Mouse (Mus musculus) forebrain, embryonic 14.5 days (tissue): Measurements from ENCODE around the gene Bag2. TPM values are rescaled to one million over a fixed set of nuclear protein-coding genes. Genes with fewer than 3 reads are reported as not detected.
A peak's percentile ranks its signal among the peaks of the same experiment; 100 is the strongest.

Experiments used
- ATAC-seq: fragments of 200-750 bp; cut with Nextera tagmentation; 2 replicates; pipeline ENCODE4 v1.8.0; 2017; ENCODE audit warnings: mild to moderate bottlenecking, moderate library complexity
- DNase-seq: peaks from one replicate; pipeline ENCODE4 v3.0.0-alpha.2; 2015; ENCODE audit warnings: low spot score
- H3K27ac ChIP-seq: fragments of 300-500 bp; sonication (generic); 2 replicates; pipeline ENCODE4 v1.5.1; 2014; ENCODE audit warnings: low read depth, mild to moderate bottlenecking, control low read depth, low read length, moderate library complexity
- H3K27me3 ChIP-seq: fragments of 300-500 bp; sonication (generic); replicated peaks from 2 replicates; pipeline ENCODE4 v1.6.1; 2014; ENCODE audit warnings: low read length, control low read depth, mixed read lengths; ENCODE audit not compliant: control insufficient read depth, insufficient read depth
- H3K36me3 ChIP-seq: fragments of 300-500 bp; sonication (generic); 2 replicates; pipeline ENCODE4 v1.6.1; 2014; ENCODE audit warnings: low read length, control low read depth; ENCODE audit not compliant: control insufficient read depth, insufficient read depth
- H3K4me1 ChIP-seq: fragments of 300-500 bp; sonication (generic); 2 replicates; pipeline ENCODE4 v1.6.1; 2014; ENCODE audit warnings: antibody characterized with exemption, low read length, control low read depth; ENCODE audit not compliant: control insufficient read depth, insufficient read depth
- H3K4me2 ChIP-seq: fragments of 300-500 bp; sonication (generic); 2 replicates; pipeline ENCODE4 v1.6.1; 2014; ENCODE audit warnings: mild to moderate bottlenecking, control low read depth, low read length
- H3K4me3 ChIP-seq: fragments of 300-500 bp; sonication (generic); 2 replicates; pipeline ENCODE4 v1.5.1; 2014; ENCODE audit warnings: low read depth, low read length, control low read depth
- H3K9ac ChIP-seq: fragments of 300-500 bp; sonication (generic); 2 replicates; pipeline ENCODE4 v1.6.1; 2014; ENCODE audit warnings: mild to moderate bottlenecking, low read length, control low read depth, moderate library complexity
- H3K9me3 ChIP-seq: fragments of 300-500 bp; sonication (generic); replicated peaks from 2 replicates; pipeline ENCODE4 v1.6.1; 2016; ENCODE audit warnings: low read length, control low read depth, mixed read lengths; ENCODE audit not compliant: control insufficient read depth
- WGBS: fragments of 180-500 bp; shearing (Covaris S2); extraction: QIAGEN DNeasy Blood & Tissue Kit; methylation state at CpG from one replicate; pipeline ENCODE4 v1.1.7; 2014; 5-methylcytosine and 5-hydroxymethylcytosine counted together
- polyA plus RNA-seq: library from polyadenylated mRNA; unstranded; fragments of >200 nt; fragmentation: Nextera tagmentation; extraction: Ambion mirVana; gene quantifications from 2 replicates; pipeline ENCODE4 v1.2.1, GENCODE M21; 2014

The Bag2 gene
- 23.9 and 28.5 TPM in 2 replicates for polyA plus RNA-seq

GRCm38 (mm10) chr1:33757491-33758041 lies at the start of gene Bag2:
TSS of gene Bag2 (minus strand) at chr1:33757795.
- Histone ChIP-seq H3K27ac (no peak within 1 kb of the TSS), H3K4me3 (peak within 1 kb of the TSS; percentile 63), H3K9ac (peak within 1 kb of the TSS; percentile 79), H3K4me1 (peaks cover 10% of the 10 kb centered on the region; the same call in 1 of the 2 replicates), H3K9me3 (no peaks in the 10 kb centered on the region), H3K4me2 (peak within 1 kb of the TSS; percentile 96), H3K36me3 (peaks cover 7% of the 10 kb centered on the region; the same call in 1 of the 2 replicates), H3K27me3 (no peaks in the 10 kb centered on the region)
- DNase-seq = peak; percentile 44
- WGBS = under 1% methylated on average over 59 of the region's 61 CpGs
- peak; percentile 87 for ATAC-seq

GRCm38 (mm10) chr1:33803323-33803722 lies 45.7 kb upstream of the Bag2 start:
- H3K9me3 ChIP-seq = no peaks in the 10 kb centered on the region
- no peaks in the 10 kb centered on the region for H3K27me3 ChIP-seq
- H3K36me3 ChIP-seq = peaks cover 72% of the 10 kb centered on the region
- WGBS = 90% methylated on average over 2 of the region's 2 CpGs
- H3K4me2 ChIP-seq = no peak overlapping the region
- ATAC-seq (no peak), DNase-seq (no peak)
- H3K4me3 ChIP-seq = no peak overlapping the region
- H3K9ac ChIP-seq = no peak overlapping the region
- H3K27ac ChIP-seq = no peak overlapping the region
- H3K4me1 ChIP-seq = no peaks in the 10 kb centered on the region

DNA sequence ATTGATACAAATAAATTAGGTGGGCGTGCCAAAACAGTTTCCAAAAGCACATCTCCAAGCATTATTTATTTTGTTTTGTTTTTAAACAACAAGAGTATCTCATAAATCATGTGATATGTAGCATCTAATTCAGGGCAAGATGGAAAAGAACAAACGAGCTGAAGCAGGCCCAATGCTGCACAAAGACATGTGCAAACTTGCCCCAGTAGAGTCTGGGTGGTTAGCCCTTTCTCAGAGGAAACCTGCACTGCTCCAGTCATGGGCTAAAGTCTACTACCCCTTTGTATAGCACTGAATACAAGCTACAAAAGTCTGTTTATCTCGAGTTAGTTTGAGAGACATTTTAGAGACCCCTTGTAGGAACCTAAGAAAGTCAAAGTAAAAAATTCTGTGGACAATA lies 42.0 kb upstream of the Bag2 start:
- WGBS = 91% methylated on average over 3 of the region's 3 CpGs
- DNase-seq (no peak), ATAC-seq (no peak)
- no peaks in the 10 kb centered on the region for H3K9me3 ChIP-seq
- no peak overlapping the region for H3K27ac ChIP-seq
- H3K27me3 ChIP-seq = no peaks in the 10 kb centered on the region
- peaks cover 77% of the 10 kb centered on the region for H3K36me3 ChIP-seq
- no peak overlapping the region for H3K9ac ChIP-seq
- no peak overlapping the region for H3K4me2 ChIP-seq
- no peaks in the 10 kb centered on the region for H3K4me1 ChIP-seq
- H3K4me3 ChIP-seq = no peak overlapping the region

GRCm38 (mm10) chr1:33788493-33788892 lies 30.9 kb upstream of the Bag2 start:
- Histone ChIP-seq H3K9ac (no peak overlapping the region), H3K9me3 (no peaks in the 10 kb centered on the region), H3K4me3 (no peak overlapping the region), H3K4me2 (no peak overlapping the region), H3K4me1 (no peaks in the 10 kb centered on the region), H3K27me3 (no peaks in the 10 kb centered on the region), H3K27ac (no peak overlapping the region), H3K36me3 (peaks cover 10% of the 10 kb centered on the region; the same call in 1 of the 2 replicates)
- WGBS = 67% methylated on average over 3 of the region's 3 CpGs
- DNase-seq (no peak), ATAC-seq (no peak)

- H3K9me3 ChIP-seq = no peaks in the 10 kb centered on the region
- no peak overlapping the region for H3K9ac ChIP-seq
- H3K36me3 ChIP-seq = peaks cover 12% of the 10 kb centered on the region; the same call in 1 of the 2 replicates
- ATAC-seq (no peak), DNase-seq (no peak)
- H3K27ac ChIP-seq = no peak overlapping the region
- no peaks in the 10 kb centered on the region for H3K4me1 ChIP-seq
- no peak overlapping the region for H3K4me2 ChIP-seq
- no peaks in the 10 kb centered on the region for H3K27me3 ChIP-seq
- no peak overlapping the region for H3K4me3 ChIP-seq
- WGBS = 84% methylated on average over 5 of the region's 5 CpGs
Observed at GRCm38 (mm10) chr1:33788072-33788471, 30.5 kb upstream of the Bag2 start.

GRCm38 (mm10) chr1:33784561-33784960 lies 27.0 kb upstream of the Bag2 start:
- H3K4me2 ChIP-seq = no peak overlapping the region
- no peaks in the 10 kb centered on the region for H3K9me3 ChIP-seq
- no peaks in the 10 kb centered on the region for H3K4me1 ChIP-seq
- no peaks in the 10 kb centered on the region for H3K27me3 ChIP-seq
- no peak for ATAC-seq
- H3K36me3 ChIP-seq = peaks cover 10% of the 10 kb centered on the region; the same call in 1 of the 2 replicates
- H3K4me3 ChIP-seq = no peak overlapping the region
- no peak overlapping the region for H3K27ac ChIP-seq
- 94% methylated on average over 5 of the region's 5 CpGs for WGBS
- no peak overlapping the region for H3K9ac ChIP-seq
- no peak for DNase-seq

DNA sequence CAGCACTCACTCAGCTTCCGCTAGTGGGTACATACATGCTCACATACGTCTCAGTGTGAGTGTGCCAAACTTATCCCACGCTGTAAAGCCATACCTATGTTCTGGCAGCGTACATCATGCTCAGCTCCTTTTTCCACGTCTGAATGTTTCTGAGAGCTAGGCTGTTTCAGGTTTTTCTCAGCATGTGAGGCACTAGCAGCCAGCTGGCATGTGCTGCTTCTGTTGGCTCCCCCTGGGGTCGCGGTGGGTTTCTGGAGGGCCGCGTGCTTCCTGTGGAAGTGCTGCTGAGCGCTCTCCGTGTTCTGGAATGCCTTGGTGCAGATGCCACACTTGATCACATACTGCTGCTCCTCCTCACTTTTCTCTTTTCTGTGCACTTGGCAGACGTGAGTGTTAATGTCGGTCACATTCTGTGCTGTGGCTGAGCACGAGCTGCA lies 18.6 kb upstream of the Bag2 start:
- no peaks in the 10 kb centered on the region for H3K4me1 ChIP-seq

DNA sequence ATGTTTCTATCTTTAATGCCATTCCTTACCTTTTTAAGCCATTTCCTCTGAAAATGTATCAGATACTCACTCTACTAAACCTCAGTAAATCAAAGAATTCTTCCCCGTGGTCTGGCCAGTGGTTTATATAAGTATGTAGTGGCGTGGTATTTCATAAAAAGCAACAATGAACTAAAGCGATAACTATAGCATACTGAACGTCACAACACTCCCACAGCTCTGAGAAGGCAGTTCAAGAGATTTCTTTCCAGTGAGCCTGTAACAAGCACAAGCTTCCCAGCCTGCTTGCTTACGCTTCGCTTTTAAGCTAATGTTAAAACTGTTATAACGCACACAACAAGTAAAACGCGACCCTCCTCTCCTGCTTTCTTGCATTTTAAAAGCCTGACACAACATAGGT lies 14.5 kb upstream of the Bag2 start:
- ATAC-seq = no peak
- WGBS = 94% methylated on average over 9 of the region's 9 CpGs
- peaks cover 69% of the 10 kb centered on the region for H3K36me3 ChIP-seq

More for the DNA sequence above, 18.6 kb upstream of the Bag2 start:
- DNase-seq (peak; percentile 9), ATAC-seq (no peak)
- Histone ChIP-seq H3K4me3 (no peak overlapping the region), H3K27ac (no peak overlapping the region), H3K9ac (no peak overlapping the region), H3K36me3 (peaks cover 50% of the 10 kb centered on the region), H3K4me2 (no peak overlapping the region), H3K27me3 (no peaks in the 10 kb centered on the region), H3K9me3 (no peaks in the 10 kb centered on the region)
- 87% methylated on average over 14 of the region's 14 CpGs for WGBS

GRCm38 (mm10) chr1:33771621-33772020 lies 14.0 kb upstream of the Bag2 start:
- peaks cover 69% of the 10 kb centered on the region for H3K36me3 ChIP-seq
- H3K4me2 ChIP-seq = no peak overlapping the region
- H3K9me3 ChIP-seq = no peaks in the 10 kb centered on the region
- no peak overlapping the region for H3K9ac ChIP-seq
- no peaks in the 10 kb centered on the region for H3K27me3 ChIP-seq
- ATAC-seq (no peak), DNase-seq (no peak)
- no peaks in the 10 kb centered on the region for H3K4me1 ChIP-seq
- 93% methylated on average over 10 of the region's 10 CpGs for WGBS
- H3K4me3 ChIP-seq = no peak overlapping the region
- no peak overlapping the region for H3K27ac ChIP-seq

More for the DNA sequence above, 14.5 kb upstream of the Bag2 start:
- no peak overlapping the region for H3K4me2 ChIP-seq
- no peak overlapping the region for H3K9ac ChIP-seq
- no peaks in the 10 kb centered on the region for H3K4me1 ChIP-seq
- H3K9me3 ChIP-seq = no peaks in the 10 kb centered on the region
- H3K4me3 ChIP-seq = no peak overlapping the region
- no peak overlapping the region for H3K27ac ChIP-seq
- no peak for DNase-seq
- H3K27me3 ChIP-seq = no peaks in the 10 kb centered on the region
